Mouse (Mus musculus): ENCODE data around the gene Ubash3b. TPM values are rescaled to one million over a fixed set of nuclear protein-coding genes. Genes with fewer than 3 reads are reported as not detected.

Gene Ubash3b
- total RNA-seq, 2 experiments from 2014 or later: 15.1 to 21.6 TPM

- no peak for ATAC-seq (ENCODE audit: poor library complexity, severe bottlenecking)
Observed at GRCm38 (mm10) chr9:41011512-41012436, 149.7 kb downstream of the Ubash3b start.

GRCm38 (mm10) chr9:41007785-41008184, 153.7 kb downstream of the Ubash3b start:
- ATAC-seq (ENCODE audit: poor library complexity, severe bottlenecking): no peak

GRCm38 (mm10) chr9:41004415-41004814, 157.1 kb downstream of the Ubash3b start, which contains the start of gene Crtam:
Crtam (minus strand) TSS chr9:41004628.
- ATAC-seq (ENCODE audit: poor library complexity, severe bottlenecking): peak; percentile 33; the same call in 1 of the 2 replicates

GRCm38 (mm10) chr9:40997116-40997779, 164.2 kb downstream of the Ubash3b start:
- ATAC-seq (ENCODE audit: poor library complexity, severe bottlenecking): no peak

- ATAC-seq (ENCODE audit: poor library complexity, severe bottlenecking): peak; percentile 33
Observed at GRCm38 (mm10) chr9:40994075-40994474, 167.4 kb downstream of the Ubash3b start.

GRCm38 (mm10) chr9:40991511-40991910, 170.0 kb downstream of the Ubash3b start:
- no peak for ATAC-seq (ENCODE audit: poor library complexity, severe bottlenecking)

GRCm38 (mm10) chr9:40989940-40990588, 171.4 kb downstream of the Ubash3b start:
- peak; percentile 67 for ATAC-seq (ENCODE audit: poor library complexity, severe bottlenecking)

GRCm38 (mm10) chr9:40984313-40984712, 177.2 kb downstream of the Ubash3b start:
- no peak for ATAC-seq (ENCODE audit: poor library complexity, severe bottlenecking)

GRCm38 (mm10) chr9:40983758-40984157, 177.7 kb downstream of the Ubash3b start:
- ATAC-seq (ENCODE audit: poor library complexity, severe bottlenecking): no peak

GRCm38 (mm10) chr9:40982480-40982879, 179.0 kb downstream of the Ubash3b start:
- ATAC-seq (ENCODE audit: poor library complexity, severe bottlenecking): 0 out of 2 replicates have a peak, but pooled peaks have one; percentile 30

GRCm38 (mm10) chr9:40974042-40974801, 187.3 kb downstream of the Ubash3b start:
- ATAC-seq (ENCODE audit: poor library complexity, severe bottlenecking): peak; percentile 99

- no peak for ATAC-seq (ENCODE audit: poor library complexity, severe bottlenecking)
Observed at GRCm38 (mm10) chr9:40964418-40964714, 197.1 kb downstream of the Ubash3b start.

GRCm38 (mm10) chr9:40963586-40964417, 197.7 kb downstream of the Ubash3b start, which contains the start of gene Jhy:
Jhy (minus strand) TSS chr9:40964118.
- no peak for ATAC-seq (ENCODE audit: poor library complexity, severe bottlenecking)

GRCm38 (mm10) chr9:40961401-40961800, 200.1 kb downstream of the Ubash3b start:
- ATAC-seq (ENCODE audit: poor library complexity, severe bottlenecking): no peak

Other genes with a start within 250 kb of the Ubash3b start
- gene Jhy, start 197.6 kb downstream of the Ubash3b start, total RNA-seq (2015): not detected in 2 replicates
- gene Jhy, start 197.6 kb downstream of the Ubash3b start, total RNA-seq (2017): not detected in 2 replicates
- gene Crtam, start 157.1 kb downstream of the Ubash3b start, total RNA-seq (2015): 0.45 and 0.62 TPM in 2 replicates
- gene Crtam, start 157.1 kb downstream of the Ubash3b start, total RNA-seq (2017): 0.40 and 0.77 TPM in 2 replicates